Mouse (Mus musculus) neutrophil, adult 5-6 weeks (primary cell): ENCODE measurements around the gene Csta1. TPM values are rescaled to one million over a fixed set of nuclear protein-coding genes. Genes with fewer than 3 reads are reported as not detected.
A peak's percentile ranks its signal among the peaks of the same experiment; 100 is the strongest.

Experiments
- ATAC-seq: fragments of 151-379, 151-347 bp; 2 replicates; pipeline ENCODE4 v1.8.0; 2017; ENCODE audit warnings: mild to moderate bottlenecking, moderate TSS enrichment; ENCODE audit not compliant: insufficient number of reproducible peaks, poor library complexity, low FRiP score, severe bottlenecking; ENCODE audit errors: extremely low read depth
- total RNA-seq: library from RNA; stranded (forward); fragments of 200-1000 nt; gene quantifications from 2 replicates; pipeline ENCODE4 v1.2.3, GENCODE M21; 2017

Csta1 gene
- total RNA-seq, 1 experiment from 2014 or later = 1.3 TPM

GRCm38 (mm10) chr16:36072410-36073011 lies 58.5 kb downstream of the Csta1 start:
- no peak for ATAC-seq

GRCm38 (mm10) chr16:36071450-36072379 lies 59.3 kb downstream of the Csta1 start, which contains the start of the genes Fam162a and Ccdc58:
Gene Fam162a, minus strand, starts transcription at chr16:36071594.
Gene Ccdc58, plus strand, starts transcription at chr16:36071685.
- ATAC-seq = peak; percentile 94

- ATAC-seq = no peak
Observed at GRCm38 (mm10) chr16:36071071-36071449, 60.0 kb downstream of the Csta1 start.

Other genes starting within 250 kb of the Csta1 start
- gene Parp9, start 192.8 kb downstream of the Csta1 start, total RNA-seq = 99.3 and 100 TPM in 2 replicates
- 45.9 and 56.1 TPM in 2 replicates for gene Dtx3l, start 192.1 kb downstream of the Csta1 start, total RNA-seq
- 49.1 and 50.2 TPM in 2 replicates for gene Kpna1, start 152.5 kb downstream of the Csta1 start, total RNA-seq
- 23.2 and 24.2 TPM in 2 replicates for gene Wdr5b, start 90.1 kb downstream of the Csta1 start, total RNA-seq
- 23.6 and 25.7 TPM in 2 replicates for gene Fam162a, start 59.6 kb downstream of the Csta1 start, total RNA-seq
- 39.2 and 51.9 TPM in 2 replicates for gene Ccdc58, start 59.6 kb downstream of the Csta1 start, total RNA-seq
- gene Stfa2l1, start 25.6 kb upstream of the Csta1 start, total RNA-seq = 247 and 256 TPM in 2 replicates
- gene Gm5483, start 53.0 kb upstream of the Csta1 start, total RNA-seq = 190 and 204 TPM in 2 replicates
- 2.7 TPM in 1 of 2 replicates, not detected in the other for gene Gm5416, start 79.2 kb upstream of the Csta1 start, total RNA-seq
- 3.3 TPM in 1 of 2 replicates, not detected in the other for gene 2010005H15Rik, start 90.2 kb upstream of the Csta1 start, total RNA-seq
- gene Stfa1, start 145.7 kb upstream of the Csta1 start, total RNA-seq = 15.6 and 16.3 TPM in 2 replicates
- gene BC117090, start 203.1 kb upstream of the Csta1 start, total RNA-seq = not detected in 2 replicates
- gene BC100530, start 236.5 kb upstream of the Csta1 start, total RNA-seq = 10.0 and 11.0 TPM in 2 replicates